Mouse (Mus musculus) kidney, adult 2 months (tissue): Measurements from ENCODE around the gene Tesmin.

Experiments used
- CTCF ChIP-seq: fragments of 200-500 bp; conservative IDR thresholded peaks from 2 replicates; pipeline ENCODE4 v1.5.1; 2011; ENCODE audit warnings: low read depth, mild to moderate bottlenecking, control low read depth, low read length, moderate library complexity, mixed read lengths; ENCODE audit not compliant: insufficient read depth, insufficient read length
- POLR2A ChIP-seq: fragments of 200-500 bp; IDR thresholded peaks from one replicate; pipeline ENCODE4 v1.6.1; 2011; ENCODE audit warnings: low read depth, low read length, control low read depth

DNA sequence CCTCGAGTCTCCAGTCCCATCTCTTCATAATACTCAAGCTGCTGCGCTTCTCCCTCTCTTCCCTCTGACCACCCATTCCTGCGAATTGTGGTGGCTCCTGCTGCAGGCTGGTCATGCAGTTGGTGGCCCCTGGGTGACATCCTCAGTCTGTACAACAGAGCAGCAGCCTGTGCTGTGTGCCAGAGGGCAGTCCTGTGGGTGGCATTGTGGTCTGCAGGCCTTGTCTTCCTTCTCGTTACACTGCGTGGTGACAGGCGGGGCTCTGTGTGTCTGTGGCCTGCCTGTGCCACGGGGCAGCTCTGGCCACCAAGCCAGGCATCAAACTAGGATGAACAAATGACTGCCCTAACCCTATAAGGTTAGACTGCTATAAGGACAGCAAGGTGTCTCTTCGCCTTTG is 49.5 kb upstream of the Tesmin start:
- no peak for TF ChIP-seq CTCF
- no peak for TF ChIP-seq POLR2A
